Mouse (Mus musculus): ENCODE data around the gene Anapc16.
"Not testable (repeated sequence)": the region's sequence is repeated elsewhere in the genome, so short reads cannot be mapped to it uniquely, and the experiment has no call there.

The Anapc16 gene

DNA sequence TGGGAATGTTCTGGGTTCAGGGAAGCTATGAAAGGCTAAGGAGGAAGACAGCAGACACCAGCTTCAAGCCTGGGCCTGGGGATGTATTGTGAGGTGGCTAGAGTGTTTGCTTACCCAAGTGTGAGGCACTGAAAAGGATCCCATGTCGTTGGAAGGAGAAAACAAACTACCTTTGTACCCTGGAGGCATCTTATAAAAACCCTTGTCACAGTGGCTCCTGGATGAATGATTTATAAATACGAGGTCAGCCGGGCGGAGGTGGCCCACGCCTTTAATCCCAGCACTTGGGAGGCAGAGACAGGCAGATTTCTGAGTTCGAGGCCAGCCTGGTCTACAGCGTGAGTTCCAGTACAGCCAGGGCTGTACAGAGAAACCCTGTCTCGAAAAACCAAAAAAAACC is 1.3 kb downstream of the Anapc16 start:
- not testable (repeated sequence) for DNase-seq (ENCODE audit: low read depth)

GRCm38 (mm10) chr10:59999057-59999456 is 3.9 kb downstream of the Anapc16 start:
- DNase-seq (ENCODE audit: low read depth), result no peak

DNA sequence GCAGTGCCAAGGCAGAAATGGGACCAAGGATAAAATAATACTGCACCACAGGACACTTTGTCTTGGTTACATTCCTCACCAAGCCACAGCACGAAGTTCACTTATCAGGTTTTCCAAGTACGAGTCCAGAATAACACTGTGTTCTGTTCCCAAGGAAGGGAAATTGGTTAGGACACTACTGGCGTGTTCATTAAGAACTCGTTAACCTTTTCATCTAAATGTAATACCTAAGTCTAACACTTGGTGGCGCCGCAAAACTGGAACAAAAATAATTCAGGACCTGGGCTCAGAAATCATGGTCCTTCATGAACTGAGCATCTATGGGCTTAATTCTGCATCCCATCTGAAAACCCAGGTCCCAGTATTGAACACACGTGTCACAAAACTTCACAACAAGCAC is 5.3 kb downstream of the Anapc16 start:
- DNase-seq (ENCODE audit: low read depth), result peak; percentile 35

DNA sequence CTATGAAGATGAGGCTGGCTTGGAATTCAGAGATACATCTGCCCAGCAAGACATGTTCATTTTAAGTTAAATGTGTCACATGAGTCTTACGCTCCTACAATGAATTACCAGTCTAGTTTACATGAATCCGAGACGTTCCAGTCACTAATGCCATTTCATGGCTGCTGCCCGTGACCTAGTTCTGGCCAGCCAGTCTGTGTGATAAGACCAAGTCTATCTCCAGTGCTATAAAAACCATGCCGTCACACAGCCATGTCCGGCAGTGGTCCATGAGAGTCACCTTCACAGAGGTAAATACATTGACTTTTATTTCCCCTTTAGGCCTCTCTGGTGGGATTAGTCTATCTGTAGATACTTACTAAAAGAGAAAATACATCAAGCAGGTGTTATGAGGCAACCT is 7.0 kb downstream of the Anapc16 start:
- DNase-seq (ENCODE audit: low read depth), result no peak

DNA sequence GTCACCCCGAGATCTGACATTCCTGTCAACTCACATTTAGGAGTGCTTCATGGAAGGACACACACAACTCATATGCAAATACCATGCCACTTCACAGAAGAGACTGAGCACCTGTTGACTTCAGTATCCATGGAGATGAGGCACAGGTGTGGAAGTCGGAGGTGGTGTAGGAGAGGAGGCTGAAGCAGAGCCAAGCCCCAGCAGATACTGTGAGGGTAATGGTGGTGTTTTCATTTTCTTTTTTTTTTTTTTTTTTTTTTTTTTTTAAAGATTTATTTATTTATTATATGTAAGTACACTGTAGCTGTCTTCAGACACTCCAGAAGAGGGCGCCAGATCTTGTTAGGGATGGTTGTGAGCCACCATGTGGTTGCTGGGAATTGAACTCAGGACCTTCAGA is 9.1 kb downstream of the Anapc16 start:
- not testable (repeated sequence) for DNase-seq (ENCODE audit: low read depth)

GRCm38 (mm10) chr10:59992024-59992423 is 10.9 kb downstream of the Anapc16 start:
- DNase-seq (ENCODE audit: low read depth), result no peak

- DNase-seq (ENCODE audit: low read depth), result no peak
Observed at GRCm38 (mm10) chr10:59991262-59991880, 11.6 kb downstream of the Anapc16 start.

- no peak for DNase-seq (ENCODE audit: low read depth)
Observed at GRCm38 (mm10) chr10:59990393-59990792, 12.5 kb downstream of the Anapc16 start.

- no peak for DNase-seq (ENCODE audit: low read depth)
Observed at GRCm38 (mm10) chr10:59988036-59988435, 14.9 kb downstream of the Anapc16 start.

- no peak for DNase-seq (ENCODE audit: low read depth)
Observed at GRCm38 (mm10) chr10:59982379-59982873, 20.5 kb downstream of the Anapc16 start.

GRCm38 (mm10) chr10:59981792-59982191 is 21.1 kb downstream of the Anapc16 start:
- DNase-seq (ENCODE audit: low read depth), result no peak

DNA sequence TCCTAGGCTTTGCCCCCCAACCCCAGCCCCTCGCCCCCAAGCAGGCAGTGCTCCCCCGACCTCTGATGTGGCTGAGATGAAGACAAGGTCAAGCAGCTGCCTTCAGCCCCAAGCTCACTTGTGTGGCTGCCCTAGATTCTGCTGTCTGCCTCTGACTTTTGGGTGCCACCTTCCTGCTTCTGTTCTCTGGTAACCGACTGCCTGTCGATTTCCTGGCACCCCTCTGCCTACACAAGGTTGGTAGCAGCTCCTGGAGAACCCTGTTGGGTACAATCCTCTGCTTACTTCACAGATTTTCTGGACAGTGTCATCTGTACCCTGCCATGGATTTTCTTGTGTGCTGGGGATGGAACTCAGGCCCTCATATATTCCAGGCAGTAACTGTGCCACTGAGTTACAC is 21.6 kb downstream of the Anapc16 start:
- DNase-seq (ENCODE audit: low read depth), result no peak

DNA sequence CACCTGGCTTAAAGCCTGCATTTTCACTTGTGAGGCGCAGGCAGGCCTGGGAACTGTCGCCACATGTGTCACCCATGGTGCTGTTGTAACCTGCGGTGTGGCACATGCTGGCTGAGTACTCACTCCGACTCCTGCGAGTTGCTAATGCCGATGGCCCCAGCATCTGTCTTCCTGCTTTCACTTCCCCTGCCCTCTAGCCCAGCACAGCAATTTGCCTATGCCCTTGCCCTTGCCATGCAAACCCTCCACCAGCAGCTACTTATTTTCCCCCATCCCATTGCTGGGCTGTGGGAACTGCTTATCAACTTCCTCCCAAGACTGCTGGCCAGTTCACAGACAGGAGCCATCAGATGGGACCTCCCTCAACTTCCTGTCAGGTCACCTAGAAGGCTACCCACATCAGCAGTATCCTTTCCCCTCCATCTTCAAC is 22.1 kb downstream of the Anapc16 start:
- DNase-seq (ENCODE audit: low read depth), result no peak

DNA sequence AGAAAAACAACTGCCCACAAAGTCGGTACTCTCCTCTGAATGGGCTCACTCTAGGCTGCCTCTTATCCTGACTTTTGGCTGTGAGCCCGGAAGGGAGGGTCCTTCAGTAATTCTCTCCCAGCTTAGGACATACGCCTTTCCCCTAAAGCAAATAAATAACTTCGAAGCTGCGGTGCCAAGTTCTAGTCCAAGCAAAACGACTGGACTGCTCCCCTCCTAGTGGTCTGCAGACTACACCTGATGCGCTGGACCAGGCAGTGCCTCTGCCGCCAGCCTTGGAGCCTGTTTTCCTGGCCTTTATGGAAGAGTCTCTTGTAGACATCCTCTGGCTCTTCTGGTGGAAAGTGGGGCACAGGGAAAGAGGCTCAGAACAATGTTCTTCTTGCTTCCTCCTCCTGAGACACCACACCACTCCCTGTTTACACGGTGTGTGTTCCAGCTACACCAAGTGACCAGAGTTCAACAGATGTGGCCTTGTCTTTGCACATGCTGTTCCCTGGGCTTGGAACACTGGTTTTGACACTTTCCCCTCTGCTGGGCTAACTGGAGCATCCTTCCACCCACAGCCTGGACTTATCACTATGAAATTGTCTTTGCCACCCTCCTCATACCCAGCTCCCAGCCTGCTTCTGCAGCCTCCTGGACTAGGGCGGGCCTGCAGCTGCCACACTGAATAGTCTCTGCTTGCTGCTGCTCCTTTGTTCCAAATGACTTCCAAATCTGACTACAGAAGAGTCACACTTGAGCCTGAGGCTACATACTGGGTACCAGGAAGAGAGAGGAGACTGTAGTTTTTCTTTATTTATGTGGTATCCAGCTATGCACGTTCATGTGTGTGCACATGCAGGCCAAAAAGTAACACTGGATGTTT is 23.8 kb downstream of the Anapc16 start:
- peak; percentile 73 for DNase-seq (ENCODE audit: low read depth)

DNA sequence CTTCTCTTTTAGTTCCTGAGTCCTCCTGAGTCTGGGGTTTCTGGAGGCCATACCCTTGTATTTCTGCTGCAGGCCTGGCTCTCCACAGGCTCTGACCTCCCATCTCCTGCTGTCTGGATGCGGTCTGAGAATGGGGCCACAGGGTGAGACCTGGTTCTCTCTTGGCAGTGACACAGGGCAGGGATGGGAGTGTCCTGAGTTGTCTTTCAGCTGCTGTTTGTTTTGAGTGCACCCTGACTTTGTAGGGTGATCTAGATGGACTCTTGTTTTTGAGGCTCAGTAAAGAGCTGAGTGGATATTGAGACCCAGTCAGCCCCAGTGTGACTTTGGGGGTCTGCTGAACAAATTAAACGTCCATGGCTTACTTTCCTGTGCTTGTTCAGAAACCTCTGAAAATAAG is 24.5 kb downstream of the Anapc16 start:
- no peak for DNase-seq (ENCODE audit: low read depth)

DNA sequence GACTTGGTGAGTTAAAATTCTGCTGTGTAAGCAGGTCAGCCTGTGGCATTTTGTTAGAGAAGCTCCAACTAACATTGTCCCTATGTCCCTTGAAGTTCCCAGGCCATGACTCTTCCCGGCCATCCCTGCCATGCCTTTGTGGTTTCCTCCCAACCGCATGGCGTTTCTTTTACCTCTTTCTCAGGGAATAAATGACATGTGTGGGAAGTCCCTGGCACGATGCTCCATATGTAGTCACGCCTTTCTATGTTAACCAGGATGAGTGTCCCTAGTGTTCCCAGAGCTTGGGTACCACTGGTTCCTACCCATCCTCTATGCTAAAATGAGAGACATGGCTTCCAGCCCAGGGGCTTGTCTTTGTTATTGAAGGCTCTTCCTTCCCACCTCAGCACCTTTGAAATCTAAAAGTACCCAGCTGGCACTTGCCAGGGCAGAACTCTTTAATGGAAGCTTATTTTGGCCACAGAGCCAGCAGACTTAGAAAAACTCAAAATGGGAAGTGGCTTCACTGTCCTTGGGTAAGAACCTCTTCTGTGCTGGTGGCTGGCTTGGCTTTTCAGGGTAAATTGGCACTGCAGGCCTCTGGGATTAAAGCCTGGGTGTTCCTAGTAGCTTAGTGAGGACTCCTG is 25.1 kb downstream of the Anapc16 start:
- peak; percentile 67 for DNase-seq (ENCODE audit: low read depth)

DNA sequence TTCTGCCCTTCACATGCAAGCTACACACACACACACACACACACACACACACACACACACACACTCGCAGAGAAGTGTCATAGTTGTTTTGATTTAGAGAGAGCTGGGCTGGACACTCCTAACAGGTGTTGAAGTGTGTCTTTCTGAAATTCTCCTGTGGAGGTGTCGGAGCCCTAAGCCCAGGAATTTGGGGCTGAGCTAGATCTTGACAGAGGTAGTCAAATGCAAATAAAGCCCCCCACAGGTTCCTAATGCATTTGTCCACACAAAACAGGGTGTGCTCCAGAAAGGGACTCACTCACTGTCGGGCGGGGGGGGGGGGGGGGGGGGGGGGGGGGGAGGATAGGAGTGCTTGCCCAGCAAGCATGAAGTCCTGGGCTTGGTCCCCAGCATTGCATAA is 25.8 kb downstream of the Anapc16 start:
- no peak for DNase-seq (ENCODE audit: low read depth)

GRCm38 (mm10) chr10:59974786-59975185 is 28.1 kb downstream of the Anapc16 start:
- no peak for DNase-seq (ENCODE audit: low read depth)

GRCm38 (mm10) chr10:59974191-59974664 is 28.7 kb downstream of the Anapc16 start:
- no peak for DNase-seq (ENCODE audit: low read depth)

DNA sequence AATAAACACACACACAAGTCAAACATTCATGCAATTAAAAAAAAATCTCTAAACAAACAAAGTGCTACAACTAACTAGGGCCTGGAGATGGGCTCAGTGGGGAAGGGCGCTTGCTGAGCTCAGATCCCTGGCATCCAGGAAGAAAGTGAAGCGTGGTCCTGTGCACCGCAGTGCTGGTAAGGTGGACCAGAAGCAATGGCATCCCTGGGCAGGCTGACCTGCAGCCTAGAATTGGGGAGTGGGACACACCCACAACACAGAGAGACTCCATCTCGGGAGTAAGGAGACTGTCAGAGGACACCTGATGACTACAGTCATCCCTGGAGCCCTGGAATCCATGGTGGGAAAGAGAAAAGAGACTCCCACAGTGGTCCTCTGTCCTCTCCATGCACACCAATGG is 29.5 kb downstream of the Anapc16 start:
- no peak for DNase-seq (ENCODE audit: low read depth)

- no peak for DNase-seq (ENCODE audit: low read depth)
Observed at GRCm38 (mm10) chr10:59972999-59973398, 29.9 kb downstream of the Anapc16 start.

DNA sequence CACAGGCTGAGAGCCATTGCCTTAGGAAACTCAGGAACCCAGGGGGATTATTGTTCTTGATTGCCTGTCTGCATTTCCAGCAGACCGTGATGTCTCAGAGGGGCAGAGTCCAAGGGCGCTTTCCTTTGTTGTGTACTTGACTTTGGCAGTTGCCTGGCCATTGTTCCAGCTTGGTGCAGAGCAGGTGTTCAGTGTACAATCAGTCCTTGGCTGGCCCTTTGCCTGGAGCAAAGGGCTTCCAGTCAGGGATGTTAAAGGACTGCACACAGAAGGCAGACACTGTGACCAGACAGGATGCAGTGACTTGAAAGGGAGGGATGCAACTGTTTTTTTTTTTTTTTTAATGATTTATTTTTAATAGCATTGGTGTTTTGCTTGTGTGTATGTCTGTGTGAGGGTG is 30.4 kb downstream of the Anapc16 start:
- DNase-seq (ENCODE audit: low read depth), result no peak

GRCm38 (mm10) chr10:59971813-59972212 is 31.1 kb downstream of the Anapc16 start:
- no peak for DNase-seq (ENCODE audit: low read depth)

Data from fibroblast of lung, adult 2 months (primary cell).